Mouse (Mus musculus): Measurements from ENCODE around the gene Cacna2d3. TPM values are rescaled to one million over a fixed set of nuclear protein-coding genes. Genes with fewer than 3 reads are reported as not detected.

The Cacna2d3 gene
- total and polyA plus RNA-seq, 3 experiments: 0.61 to 0.78 (median 0.70) TPM

GRCm38 (mm10) chr14:28950499-28950898, 771.2 kb downstream of the Cacna2d3 start:
- Histone ChIP-seq H3K79me2 (replicated peaks; ENCODE audit: control insufficient read depth, insufficient read depth, low read length) (no peaks in the 10 kb centered on the region), H3K4me1 (ENCODE audit: control insufficient read depth, insufficient read depth, low read length) (no peaks in the 10 kb centered on the region), H3K27ac (no peak overlapping the region), H3K36me3 (ENCODE audit: control insufficient read depth, insufficient read depth, low read length) (no peaks in the 10 kb centered on the region), H3K9ac (ENCODE audit: low read depth, low read length) (no peak overlapping the region), H3K4me3 (no peak overlapping the region), H3K27me3 (ENCODE audit: control insufficient read depth, insufficient read depth, low read length) (no peaks in the 10 kb centered on the region)
- WGBS: 72% methylated on average over 2 of the region's 2 CpGs
- TF ChIP-seq EP300 (IDR thresholded peaks at IDR 0.05; ENCODE audit: insufficient read depth, low read depth, low read length) (no peak), POLR2A (IDR thresholded peaks at IDR 0.05; ENCODE audit: insufficient read depth, low read depth, low read length) (no peak), CTCF (IDR thresholded peaks at IDR 0.05) (no peak)
- no peak for DNase-seq
- intact Hi-C loops (cut with DNase I): loop anchor here (5.0 kb wide), 1 partner anchor 122 kb away; no protein-coding TSS in a partner anchor

- intact Hi-C loops (cut with DNase I): loop anchor here (5.0 kb wide), 2 partner anchors 123 to 143 kb away; no protein-coding TSS in a partner anchor
- H3K4me1 ChIP-seq (ENCODE audit: control insufficient read depth, insufficient read depth, low read length): no peaks in the 10 kb centered on the region
- DNase-seq: no peak
- 74% methylated on average over 1 of the region's 1 CpGs for WGBS
- no peaks in the 10 kb centered on the region for H3K36me3 ChIP-seq (ENCODE audit: control insufficient read depth, insufficient read depth, low read length)
- TF ChIP-seq EP300 (IDR thresholded peaks at IDR 0.05; ENCODE audit: insufficient read depth, low read depth, low read length): no peak
- TF ChIP-seq CTCF (IDR thresholded peaks at IDR 0.05): peak; percentile 63
- TF ChIP-seq POLR2A (IDR thresholded peaks at IDR 0.05; ENCODE audit: insufficient read depth, low read depth, low read length): no peak
- H3K27ac ChIP-seq: no peak overlapping the region
- H3K4me3 ChIP-seq: no peak overlapping the region
- no peaks in the 10 kb centered on the region for H3K27me3 ChIP-seq (ENCODE audit: control insufficient read depth, insufficient read depth, low read length)
- no peaks in the 10 kb centered on the region for H3K79me2 ChIP-seq (replicated peaks; ENCODE audit: control insufficient read depth, insufficient read depth, low read length)
- H3K9ac ChIP-seq (ENCODE audit: low read depth, low read length): no peak overlapping the region
Measured at GRCm38 (mm10) chr14:28949785-28950184, 771.9 kb downstream of the Cacna2d3 start.

- no peak for TF ChIP-seq EP300 (IDR thresholded peaks at IDR 0.05; ENCODE audit: insufficient read depth, low read depth, low read length)
- no peak for TF ChIP-seq CTCF (IDR thresholded peaks at IDR 0.05)
- no peak for TF ChIP-seq POLR2A (IDR thresholded peaks at IDR 0.05; ENCODE audit: insufficient read depth, low read depth, low read length)
- no peak overlapping the region for H3K9ac ChIP-seq (ENCODE audit: low read depth, low read length)
- 82% methylated on average over 7 of the region's 7 CpGs for WGBS
- H3K27ac ChIP-seq: no peak overlapping the region
- no peak for DNase-seq
- no peaks in the 10 kb centered on the region for H3K4me1 ChIP-seq (ENCODE audit: control insufficient read depth, insufficient read depth, low read length)
- intact Hi-C loops (cut with DNase I): loop anchor here (5.0 kb wide), 1 partner anchor 144 kb away; no protein-coding TSS in a partner anchor
- no peaks in the 10 kb centered on the region for H3K79me2 ChIP-seq (replicated peaks; ENCODE audit: control insufficient read depth, insufficient read depth, low read length)
- H3K27me3 ChIP-seq (ENCODE audit: control insufficient read depth, insufficient read depth, low read length): no peaks in the 10 kb centered on the region
- no peaks in the 10 kb centered on the region for H3K36me3 ChIP-seq (ENCODE audit: control insufficient read depth, insufficient read depth, low read length)
- H3K4me3 ChIP-seq: no peak overlapping the region
Measured at GRCm38 (mm10) chr14:28948019-28948850, 773.4 kb downstream of the Cacna2d3 start.

- 89% methylated on average over 1 of the region's 1 CpGs for WGBS
Measured at GRCm38 (mm10) chr14:28932746-28933293, 788.8 kb downstream of the Cacna2d3 start.

GRCm38 (mm10) chr14:28923180-28923961, 798.3 kb downstream of the Cacna2d3 start:
- Histone ChIP-seq H3K27ac (no peak overlapping the region), H3K79me2 (replicated peaks; ENCODE audit: control insufficient read depth, insufficient read depth, low read length) (no peaks in the 10 kb centered on the region), H3K9ac (ENCODE audit: low read depth, low read length) (no peak overlapping the region), H3K4me1 (ENCODE audit: control insufficient read depth, insufficient read depth, low read length) (no peaks in the 10 kb centered on the region), H3K4me3 (no peak overlapping the region), H3K36me3 (ENCODE audit: control insufficient read depth, insufficient read depth, low read length) (no peaks in the 10 kb centered on the region), H3K27me3 (ENCODE audit: control insufficient read depth, insufficient read depth, low read length) (no peaks in the 10 kb centered on the region)
- intact Hi-C loops (cut with DNase I): no loop called here
- TF ChIP-seq EP300 (IDR thresholded peaks at IDR 0.05; ENCODE audit: insufficient read depth, low read depth, low read length) (no peak), POLR2A (IDR thresholded peaks at IDR 0.05; ENCODE audit: insufficient read depth, low read depth, low read length) (no peak), CTCF (IDR thresholded peaks at IDR 0.05) (no peak)
- 49% methylated on average over 12 of the region's 12 CpGs for WGBS
- peak; percentile 9 to 18 for DNase-seq

More at GRCm38 (mm10) chr14:28932746-28933293, 788.8 kb downstream of the Cacna2d3 start:
- Histone ChIP-seq H3K4me3 (no peak overlapping the region), H3K9ac (ENCODE audit: low read depth, low read length) (no peak overlapping the region), H3K79me2 (replicated peaks; ENCODE audit: control insufficient read depth, insufficient read depth, low read length) (no peaks in the 10 kb centered on the region), H3K36me3 (ENCODE audit: control insufficient read depth, insufficient read depth, low read length) (no peaks in the 10 kb centered on the region), H3K27ac (no peak overlapping the region), H3K27me3 (ENCODE audit: control insufficient read depth, insufficient read depth, low read length) (no peaks in the 10 kb centered on the region), H3K4me1 (ENCODE audit: control insufficient read depth, insufficient read depth, low read length) (no peaks in the 10 kb centered on the region)
- intact Hi-C loops (cut with DNase I): no loop called here
- no peak for DNase-seq
- TF ChIP-seq POLR2A (IDR thresholded peaks at IDR 0.05; ENCODE audit: insufficient read depth, low read depth, low read length) (no peak), CTCF (IDR thresholded peaks at IDR 0.05) (no peak), EP300 (IDR thresholded peaks at IDR 0.05; ENCODE audit: insufficient read depth, low read depth, low read length) (no peak)
